Mouse (Mus musculus) heart, embryonic 16.5 days (tissue): ENCODE results near the gene Fam168a. TPM values are rescaled to one million over a fixed set of nuclear protein-coding genes. Genes with fewer than 3 reads are reported as not detected.
A peak's percentile ranks its signal among the peaks of the same experiment; 100 is the strongest.

Experiments used
- ATAC-seq: fragments of 200-750 bp; cut with Nextera tagmentation; replicated peaks from 2 replicates; pipeline ENCODE4 v1.8.0; 2017; ENCODE audit warnings: moderate number of reproducible peaks; ENCODE audit not compliant: insufficient read depth, low FRiP score; ENCODE audit errors: extremely low read depth
- H3K27ac ChIP-seq: fragments of 300-500 bp; sonication (generic); 2 replicates; pipeline ENCODE4 v1.5.1; 2014; ENCODE audit warnings: mild to moderate bottlenecking, low read length, control low read depth, moderate library complexity
- H3K27me3 ChIP-seq: fragments of 300-500 bp; sonication (generic); 2 replicates; pipeline ENCODE4 v1.6.1; 2014; ENCODE audit warnings: low read length, mixed read lengths; ENCODE audit not compliant: control insufficient read depth, insufficient read depth
- H3K36me3 ChIP-seq: fragments of 300-500 bp; sonication (generic); 2 replicates; pipeline ENCODE4 v1.6.1; 2014; ENCODE audit not compliant: control insufficient read depth, insufficient read depth
- H3K4me1 ChIP-seq: fragments of 300-500 bp; sonication (generic); 2 replicates; pipeline ENCODE4 v1.6.1; 2014; ENCODE audit warnings: low read length, mixed read lengths; ENCODE audit not compliant: control insufficient read depth, insufficient read depth
- H3K4me2 ChIP-seq: fragments of 300-500 bp; sonication (generic); 2 replicates; pipeline ENCODE4 v1.6.1; 2014; ENCODE audit warnings: low read depth, mild to moderate bottlenecking, control low read depth, low read length
- H3K4me3 ChIP-seq: fragments of 300-500 bp; sonication (generic); 2 replicates; pipeline ENCODE4 v1.5.1; 2014; ENCODE audit warnings: mild to moderate bottlenecking, control low read depth, low read length
- H3K9ac ChIP-seq: fragments of 300-500 bp; sonication (generic); 2 replicates; pipeline ENCODE4 v1.6.1; 2014; ENCODE audit warnings: low read length, control low read depth
- H3K9me3 ChIP-seq: fragments of 300-500 bp; sonication (generic); replicated peaks from 2 replicates; pipeline ENCODE4 v1.6.1; 2016; ENCODE audit warnings: low read length; ENCODE audit not compliant: control insufficient read depth
- WGBS: fragments of 180-500 bp; shearing (Covaris S2); extraction: QIAGEN DNeasy Blood & Tissue Kit; methylation state at CpG from one replicate; pipeline ENCODE4 v1.1.7; 2014; 5-methylcytosine and 5-hydroxymethylcytosine counted together
- polyA plus RNA-seq: library from polyadenylated mRNA; unstranded; fragments of >200 nt; fragmentation: Nextera tagmentation; extraction: Ambion mirVana; gene quantifications from 2 replicates; pipeline ENCODE4 v1.2.1, GENCODE M21; 2015

Gene Fam168a
- polyA plus RNA-seq, result 25.6 and 27.2 TPM in 2 replicates

DNA sequence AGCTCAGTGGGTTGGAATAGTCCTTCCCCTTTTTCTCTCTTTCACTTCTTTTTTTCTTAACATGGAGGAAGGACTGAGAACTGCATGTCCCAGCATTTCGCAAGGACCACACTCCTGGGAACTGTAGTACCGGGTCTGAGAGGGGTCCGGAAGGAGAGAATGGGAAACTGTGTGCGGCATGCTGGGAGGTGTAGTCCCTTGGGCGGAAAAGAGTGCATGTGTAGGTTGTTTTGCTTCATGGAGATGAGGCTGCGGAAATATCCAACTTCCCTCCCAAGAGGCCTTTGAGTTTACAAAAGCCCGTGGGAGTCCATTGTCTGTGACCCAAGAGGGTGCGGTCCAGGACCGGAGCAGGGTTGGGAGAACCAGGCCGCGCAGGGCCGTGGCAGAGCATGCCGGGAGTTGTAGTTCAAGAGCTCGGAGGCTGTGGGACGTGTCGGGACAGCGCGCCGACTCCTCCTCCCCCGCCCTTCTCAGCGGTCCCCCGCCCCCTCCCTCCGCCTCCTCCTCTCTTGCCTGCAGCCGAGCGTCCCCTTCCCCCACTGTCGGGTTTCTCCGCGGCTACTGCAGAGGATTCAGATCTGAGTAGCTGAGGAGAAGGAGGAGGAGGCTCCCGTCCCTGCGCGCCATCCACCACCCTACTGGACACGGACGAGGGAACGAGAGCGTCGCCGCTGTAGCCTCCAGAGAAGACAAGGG, at the start of gene Fam168a:
Fam168a (plus strand) TSS at position 493 of the 699 bp plus-strand sequence.
- Histone ChIP-seq H3K9me3 (no peaks in the 10 kb centered on the region), H3K4me2 (peak within 1 kb of the TSS; percentile 78), H3K9ac (peak within 1 kb of the TSS; percentile 95), H3K36me3 (no peaks in the 10 kb centered on the region), H3K4me3 (peak within 1 kb of the TSS; percentile 85), H3K27ac (peak within 1 kb of the TSS; percentile 96), H3K27me3 (no peaks in the 10 kb centered on the region), H3K4me1 (peaks cover 12% of the 10 kb centered on the region)
- ATAC-seq, result peak; percentile 98
- under 1% methylated on average over 34 of the region's 37 CpGs for WGBS

- no peaks in the 10 kb centered on the region for H3K27me3 ChIP-seq
- H3K9ac ChIP-seq, result no peak overlapping the region
- H3K27ac ChIP-seq, result no peak overlapping the region
- no peak overlapping the region for H3K4me2 ChIP-seq
- H3K4me3 ChIP-seq, result no peak overlapping the region
- H3K9me3 ChIP-seq, result no peaks in the 10 kb centered on the region
- no peak for ATAC-seq
- WGBS, result 39% methylated on average over 5 of the region's 5 CpGs
- no peaks in the 10 kb centered on the region for H3K4me1 ChIP-seq
- no peaks in the 10 kb centered on the region for H3K36me3 ChIP-seq
Observed at GRCm38 (mm10) chr7:100656739-100657138, 49.7 kb upstream of the Fam168a start.

- H3K4me1 ChIP-seq, result peaks cover 3% of the 10 kb centered on the region; the same call in 1 of the 2 replicates
- no peaks in the 10 kb centered on the region for H3K27me3 ChIP-seq
- no peak for ATAC-seq
- no peak overlapping the region for H3K4me3 ChIP-seq
- no peak overlapping the region for H3K9ac ChIP-seq
- H3K27ac ChIP-seq, result no peak overlapping the region
- WGBS, result 33% methylated on average over 18 of the region's 18 CpGs
- no peaks in the 10 kb centered on the region for H3K9me3 ChIP-seq
- peak overlapping the region; percentile 45; the same call in 1 of the 2 replicates for H3K4me2 ChIP-seq
- no peaks in the 10 kb centered on the region for H3K36me3 ChIP-seq
Observed at GRCm38 (mm10) chr7:100658093-100658578, 48.3 kb upstream of the Fam168a start.

DNA sequence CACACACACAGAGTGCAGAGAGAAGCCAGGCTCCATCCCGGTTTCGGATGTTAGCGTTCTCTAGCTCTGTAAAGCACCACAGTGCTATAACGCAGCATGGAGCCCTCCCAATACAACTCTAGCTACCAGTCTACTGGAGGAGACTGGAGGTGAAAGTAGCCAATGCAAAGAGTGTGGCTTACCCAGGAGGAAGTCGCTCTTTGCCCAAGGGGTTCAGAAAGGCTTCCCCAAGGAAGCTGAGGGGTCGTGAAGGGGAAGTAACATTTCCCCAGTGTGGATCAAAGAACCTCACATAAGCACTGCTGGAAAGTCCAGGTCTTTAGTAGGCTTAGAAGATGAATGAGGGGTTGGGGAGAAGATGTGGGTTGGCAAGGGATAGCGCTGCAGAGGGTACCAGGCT, 45.2 kb upstream of the Fam168a start:
- Histone ChIP-seq H3K36me3 (no peaks in the 10 kb centered on the region), H3K4me3 (no peak overlapping the region), H3K4me1 (peaks cover 13% of the 10 kb centered on the region; the same call in 1 of the 2 replicates), H3K9me3 (no peaks in the 10 kb centered on the region), H3K4me2 (no peak overlapping the region), H3K9ac (no peak overlapping the region), H3K27ac (no peak overlapping the region), H3K27me3 (no peaks in the 10 kb centered on the region)
- WGBS, result 82% methylated on average over 7 of the region's 7 CpGs
- ATAC-seq, result no peak

DNA sequence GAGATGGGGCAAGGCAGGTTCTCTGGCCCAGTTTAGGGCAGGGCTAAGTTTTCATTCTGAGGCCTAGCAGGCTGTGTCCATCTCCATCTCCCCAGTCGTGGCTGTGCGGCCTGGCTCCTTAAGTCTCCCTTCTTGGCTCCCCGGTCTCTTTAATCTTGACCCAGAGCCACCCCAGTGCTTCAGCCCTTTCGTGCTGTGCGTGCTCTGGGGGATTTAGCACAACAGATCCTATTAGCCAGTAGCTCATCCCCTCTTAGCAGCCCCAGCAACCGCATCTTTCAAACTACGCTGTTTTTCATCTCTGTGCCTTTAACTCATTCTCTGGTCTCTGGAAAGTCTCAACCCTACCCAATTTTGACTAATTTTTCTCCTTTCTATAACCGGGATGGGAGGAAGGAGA, 44.2 kb upstream of the Fam168a start, which contains the start of gene Plekhb1:
Plekhb1 (minus strand) TSS at position 184 of the 400 bp plus-strand sequence.
- WGBS, result 72% methylated on average over 8 of the region's 8 CpGs
- Histone ChIP-seq H3K4me2 (peak within 1 kb of the TSS; percentile 48), H3K9me3 (no peaks in the 10 kb centered on the region), H3K4me1 (peaks cover 13% of the 10 kb centered on the region; the same call in 1 of the 2 replicates), H3K36me3 (no peaks in the 10 kb centered on the region), H3K4me3 (no peak within 1 kb of the TSS), H3K27ac (no peak within 1 kb of the TSS), H3K27me3 (no peaks in the 10 kb centered on the region), H3K9ac (peak within 1 kb of the TSS; percentile 5; the same call in 1 of the 2 replicates)
- ATAC-seq, result no peak

- peak overlapping the region; percentile 15 for H3K4me3 ChIP-seq
- ATAC-seq, result peak; percentile 88
- peaks cover 13% of the 10 kb centered on the region; the same call in 1 of the 2 replicates for H3K4me1 ChIP-seq
- H3K9me3 ChIP-seq, result no peaks in the 10 kb centered on the region
- no peaks in the 10 kb centered on the region for H3K27me3 ChIP-seq
- H3K27ac ChIP-seq, result no peak overlapping the region
- WGBS, result 2% methylated on average over 13 of the region's 13 CpGs
- H3K4me2 ChIP-seq, result peak overlapping the region; percentile 48
- no peaks in the 10 kb centered on the region for H3K36me3 ChIP-seq
- H3K9ac ChIP-seq, result peak overlapping the region; percentile 5; the same call in 1 of the 2 replicates
Observed at GRCm38 (mm10) chr7:100663190-100663589, 43.2 kb upstream of the Fam168a start.

DNA sequence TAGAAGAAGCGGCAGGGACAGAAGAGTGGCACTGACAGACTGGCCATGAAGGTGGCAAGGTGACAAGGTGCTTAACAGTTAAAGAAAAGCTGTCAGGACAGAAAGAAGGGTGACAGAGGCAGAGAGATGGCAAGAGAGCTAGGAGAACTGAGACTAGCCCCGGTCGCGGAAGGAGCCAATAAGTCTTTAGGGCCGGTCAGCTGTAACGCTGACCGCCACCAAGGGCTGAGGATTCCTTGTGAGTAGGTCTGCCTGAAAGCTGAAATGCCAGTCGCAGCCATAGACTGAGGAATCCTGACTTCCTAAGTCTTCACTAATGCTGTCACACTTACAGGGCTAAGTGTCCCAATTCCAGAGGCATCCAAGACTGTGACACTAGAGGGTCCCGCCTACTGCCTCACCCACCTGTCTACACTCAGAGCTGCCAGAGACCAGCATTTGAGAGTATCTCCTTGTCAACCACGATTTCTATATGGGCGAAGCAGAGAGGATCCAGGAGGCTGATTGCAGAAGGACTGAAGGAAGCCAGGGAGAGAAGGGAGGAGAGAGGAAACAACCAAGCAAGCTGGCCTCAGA, 42.6 kb upstream of the Fam168a start:
- Histone ChIP-seq H3K27me3 (no peaks in the 10 kb centered on the region), H3K4me3 (peak overlapping the region; percentile 15), H3K36me3 (no peaks in the 10 kb centered on the region), H3K9ac (peak overlapping the region; percentile 14; the same call in 1 of the 2 replicates), H3K4me1 (peaks cover 13% of the 10 kb centered on the region; the same call in 1 of the 2 replicates), H3K27ac (no peak overlapping the region), H3K4me2 (peak overlapping the region; percentile 48), H3K9me3 (no peaks in the 10 kb centered on the region)
- no peak for ATAC-seq
- 43% methylated on average over 11 of the region's 11 CpGs for WGBS

GRCm38 (mm10) chr7:100670646-100671045, 35.8 kb upstream of the Fam168a start:
- Histone ChIP-seq H3K4me1 (0 out of 2 replicates have a peak, but pooled peaks cover 3% of the 10 kb centered on the region), H3K9ac (no peak overlapping the region), H3K9me3 (no peaks in the 10 kb centered on the region), H3K4me3 (no peak overlapping the region), H3K27ac (no peak overlapping the region), H3K27me3 (no peaks in the 10 kb centered on the region), H3K4me2 (no peak overlapping the region), H3K36me3 (no peaks in the 10 kb centered on the region)
- no peak for ATAC-seq
- WGBS, result 78% methylated on average over 5 of the region's 5 CpGs

DNA sequence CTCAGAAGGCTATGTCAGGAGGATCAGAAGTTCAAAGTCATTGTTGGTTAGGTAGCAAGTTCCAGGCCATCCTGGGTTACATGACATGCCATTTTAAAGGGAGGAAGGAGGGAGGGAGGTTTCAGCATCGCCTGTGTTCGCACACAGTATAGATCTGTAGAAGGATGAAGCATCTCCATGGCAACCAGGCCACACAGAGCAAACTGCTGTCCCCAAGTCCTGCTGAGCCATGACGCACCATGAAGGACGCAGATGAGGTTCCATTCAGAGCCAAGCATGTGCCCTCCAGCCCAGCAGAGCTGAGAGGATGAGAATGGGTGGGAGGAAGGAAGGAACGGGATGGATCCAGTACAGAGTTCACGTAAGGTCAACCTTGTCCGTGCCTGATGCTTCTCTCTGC, 33.0 kb upstream of the Fam168a start:
- ATAC-seq, result no peak
- Histone ChIP-seq H3K4me1 (0 out of 2 replicates have a peak, but pooled peaks cover 3% of the 10 kb centered on the region), H3K27ac (no peak overlapping the region), H3K27me3 (no peaks in the 10 kb centered on the region), H3K4me3 (no peak overlapping the region), H3K4me2 (no peak overlapping the region), H3K9ac (no peak overlapping the region), H3K9me3 (no peaks in the 10 kb centered on the region), H3K36me3 (no peaks in the 10 kb centered on the region)
- 77% methylated on average over 7 of the region's 7 CpGs for WGBS
